Mouse (Mus musculus) skeletal muscle tissue, postnatal 0 days (tissue): Measurements from ENCODE around the gene Art1. TPM values are rescaled to one million over a fixed set of nuclear protein-coding genes. Genes with fewer than 3 reads are reported as not detected.

Source experiments
- polyA plus RNA-seq: library from polyadenylated mRNA; unstranded; fragments of >200 nt; fragmentation: Nextera tagmentation; extraction: Ambion mirVana; gene quantifications from 2 replicates; pipeline ENCODE4 v1.2.1, GENCODE M21; 2015

Gene Art1
- polyA plus RNA-seq = 388 and 438 TPM in 2 replicates

DNA sequence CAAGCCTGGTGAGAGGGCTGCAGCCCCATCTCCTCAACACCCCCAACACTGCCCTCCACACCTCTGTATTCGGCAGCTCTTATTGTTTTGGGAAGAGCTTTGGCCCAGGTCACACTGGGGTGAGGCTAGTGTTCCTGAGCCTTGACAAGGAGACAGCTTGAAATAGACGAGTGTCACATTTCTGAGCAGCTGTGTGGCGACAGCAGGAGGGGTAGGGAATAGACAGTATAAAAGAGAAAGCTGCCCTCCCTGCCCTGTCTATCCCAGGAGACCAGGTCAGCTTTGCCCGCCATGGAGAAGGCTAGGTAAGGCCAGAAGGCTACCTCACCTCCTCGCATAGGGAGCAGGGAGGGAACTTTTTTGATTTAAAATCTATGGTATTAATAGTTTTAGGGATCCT, at the start of gene Art1:
Gene Art1, plus strand, starts transcription at position 257 of the 400 bp plus-strand sequence.

DNA sequence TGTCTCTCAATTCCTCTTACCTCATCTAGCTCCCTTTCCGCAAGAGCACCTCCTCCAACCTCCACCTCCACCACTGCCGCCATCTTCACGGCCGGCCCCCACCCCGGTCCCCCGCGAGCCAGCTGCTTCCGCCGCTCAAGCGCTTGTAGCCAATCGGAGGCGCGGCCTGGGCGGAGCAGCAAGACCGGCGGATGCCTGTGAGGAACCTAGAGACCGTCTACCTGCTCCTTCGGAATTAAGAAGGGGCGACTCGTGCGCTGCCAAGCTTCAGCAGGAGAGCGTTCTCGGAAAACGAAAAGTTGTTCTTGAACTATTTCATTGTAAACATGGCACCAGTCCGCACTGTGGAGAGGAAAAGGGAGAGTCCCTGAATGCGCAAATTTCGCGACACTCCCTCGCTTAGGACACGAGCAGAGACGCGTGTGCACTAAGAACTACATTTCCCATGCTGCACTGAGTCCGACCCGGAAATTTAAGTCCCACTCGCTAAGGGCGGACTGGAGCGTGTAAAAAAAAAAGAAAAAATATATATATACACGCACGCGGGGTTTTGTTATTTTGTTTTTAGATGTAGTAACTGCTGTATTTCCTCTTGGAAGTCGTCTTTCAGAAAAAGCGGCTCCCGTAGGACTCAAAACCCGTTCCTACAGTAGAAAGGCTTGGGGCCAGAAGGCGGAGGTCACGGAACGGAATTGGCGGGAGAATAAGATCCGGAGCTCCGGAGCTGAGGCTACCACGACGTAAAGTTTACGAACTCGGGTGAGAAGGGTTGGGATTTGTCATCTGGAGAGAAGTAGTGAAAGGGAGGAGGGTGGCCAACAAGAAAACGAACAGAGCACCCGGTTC, 36.3 kb upstream of the Art1 start, which contains the start of the genes Rnf121, Xndc1 and Xntrpc:
Gene Rnf121, minus strand, starts transcription at position 424 of the 846 bp plus-strand sequence.
Gene Xndc1, plus strand, starts transcription at position 466 of the 846 bp plus-strand sequence.
Gene Xntrpc, plus strand, starts transcription at position 668 of the 846 bp plus-strand sequence.

DNA sequence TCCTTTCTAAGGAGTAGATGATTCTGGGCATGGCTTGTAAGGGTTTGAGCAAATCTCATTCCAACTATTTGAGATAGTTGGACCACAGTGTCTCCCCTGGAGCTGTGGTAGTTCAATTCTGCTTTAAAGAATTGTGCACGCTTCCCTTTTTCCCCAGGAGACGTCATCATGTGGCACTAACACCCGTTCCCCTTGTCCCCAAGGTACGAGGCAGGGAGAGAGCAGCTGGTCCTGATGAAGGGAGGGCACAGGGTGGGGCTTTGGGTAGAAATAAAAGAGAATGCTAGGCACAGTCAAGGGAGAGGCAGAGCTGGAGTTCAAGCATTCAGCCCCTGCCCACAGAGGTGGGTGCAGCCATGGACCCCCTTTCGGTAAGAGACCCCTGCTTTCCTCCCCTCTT, 18.7 kb upstream of the Art1 start, which contains the start of gene Trpc2:
Gene Trpc2, plus strand, starts transcription at position 301 of the 400 bp plus-strand sequence.

DNA sequence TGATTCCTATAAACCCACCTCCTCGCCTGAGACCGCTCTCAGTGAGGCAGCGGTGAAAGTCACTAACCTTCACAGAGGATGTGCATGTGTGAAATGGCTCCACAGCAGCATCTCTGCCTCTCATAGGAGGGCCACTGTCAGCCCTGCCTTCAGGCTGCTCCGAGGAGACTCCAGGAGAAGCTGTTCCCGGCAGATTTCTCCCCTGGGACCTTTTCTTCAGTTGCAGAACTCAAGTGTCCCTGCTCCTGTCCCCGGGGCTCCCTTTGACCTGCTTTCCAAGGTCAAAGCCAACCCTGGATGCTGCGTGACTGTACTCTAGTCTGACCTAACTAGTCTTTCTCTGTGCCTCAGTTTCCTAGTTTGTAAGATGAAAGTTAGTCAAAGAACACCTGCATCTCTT, 7.6 kb downstream of the Art1 start, which contains the start of gene Art5:
Gene Art5, minus strand, starts transcription at position 319 of the 400 bp plus-strand sequence.

DNA sequence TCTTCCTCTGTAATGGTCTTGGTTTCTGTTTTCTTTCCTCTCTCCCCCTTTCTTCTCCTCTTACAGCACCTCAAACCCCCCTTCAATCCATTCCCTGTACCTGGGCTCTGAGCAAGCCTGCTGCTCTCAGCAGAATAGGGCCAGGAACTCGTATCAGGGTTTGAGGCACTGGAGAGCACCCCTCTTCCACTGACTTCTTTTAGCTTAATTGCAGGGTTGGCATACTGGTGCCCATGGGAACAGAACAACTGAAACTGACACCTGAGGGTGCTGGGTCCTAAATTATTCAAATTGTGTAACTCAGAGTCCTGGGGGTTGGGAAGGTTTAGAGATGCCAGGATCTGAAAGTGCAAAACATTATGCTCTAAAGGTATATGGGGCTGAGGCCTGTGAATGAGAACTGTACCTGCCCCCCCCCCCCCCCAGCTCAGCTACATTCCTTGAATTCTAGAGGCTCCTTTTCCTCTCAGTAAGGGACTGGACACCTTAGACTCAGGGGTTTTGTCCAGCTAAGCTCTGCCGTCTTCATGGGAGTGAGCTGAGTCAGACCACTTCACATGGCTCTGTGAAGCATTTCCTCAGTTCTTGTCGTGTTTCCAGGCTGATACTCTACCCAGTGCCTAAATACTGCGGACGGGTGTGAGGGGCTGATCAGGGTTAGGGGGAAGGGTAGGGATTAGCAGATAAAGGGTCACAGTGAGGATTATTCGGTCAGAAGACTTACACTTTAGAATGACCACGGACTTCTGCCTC, 15.2 kb downstream of the Art1 start, which contains the start of gene Chrna10:
Gene Chrna10, minus strand, starts transcription at position 250 of the 753 bp plus-strand sequence.

Other genes starting within 250 kb of the Art1 start
- gene Folr2, start 244.5 kb upstream of the Art1 start, polyA plus RNA-seq = 9.6 and 15.0 TPM in 2 replicates
- gene Anapc15, start 238.0 kb upstream of the Art1 start, polyA plus RNA-seq = 27.1 and 30.5 TPM in 2 replicates
- 1.1 and 1.7 TPM in 2 replicates for gene Folr1, start 231.0 kb upstream of the Art1 start, polyA plus RNA-seq
- 111 and 138 TPM in 2 replicates for gene Lamtor1, start 195.8 kb upstream of the Art1 start, polyA plus RNA-seq
- gene Tomt, start 195.4 kb upstream of the Art1 start, polyA plus RNA-seq = not detected in 2 replicates
- 6.2 and 8.0 TPM in 2 replicates for gene Lrrc51, start 167.8 kb upstream of the Art1 start, polyA plus RNA-seq
- 22.6 and 29.4 TPM in 2 replicates for gene Numa1, start 167.6 kb upstream of the Art1 start, polyA plus RNA-seq
- 2.0 and 2.3 TPM in 2 replicates for gene Il18bp, start 83.1 kb upstream of the Art1 start, polyA plus RNA-seq
- gene Rnf121, start 36.3 kb upstream of the Art1 start, polyA plus RNA-seq = 15.8 and 16.1 TPM in 2 replicates
- gene Xndc1, start 36.2 kb upstream of the Art1 start, polyA plus RNA-seq = 8.2 and 9.5 TPM in 2 replicates
- 0.27 and 0.49 TPM in 2 replicates for gene Xntrpc, start 36.0 kb upstream of the Art1 start, polyA plus RNA-seq
- gene Trpc2, start 18.6 kb upstream of the Art1 start, polyA plus RNA-seq = 0.05 TPM in 1 of 2 replicates, not detected in the other
- gene Art5, start 7.7 kb downstream of the Art1 start, polyA plus RNA-seq = 21.8 and 25.9 TPM in 2 replicates
- gene Chrna10, start 15.1 kb downstream of the Art1 start, polyA plus RNA-seq = 0.13 and 0.37 TPM in 2 replicates
- gene Nup98, start 108.4 kb downstream of the Art1 start, polyA plus RNA-seq = 10.3 and 11.9 TPM in 2 replicates
- 44.4 and 45.1 TPM in 2 replicates for gene Pgap2, start 108.5 kb downstream of the Art1 start, polyA plus RNA-seq
- 40.2 and 53.1 TPM in 2 replicates for gene Rhog, start 154.3 kb downstream of the Art1 start, polyA plus RNA-seq
- 93.1 and 102 TPM in 2 replicates for gene Stim1, start 166.1 kb downstream of the Art1 start, polyA plus RNA-seq